Mouse (Mus musculus): ENCODE data around the gene Fyb. TPM values are rescaled to one million over a fixed set of nuclear protein-coding genes. Genes with fewer than 3 reads are reported as not detected.

The Fyb gene
- polyA plus RNA-seq, 1 experiment from 2014 or later: 5.8 TPM

DNA sequence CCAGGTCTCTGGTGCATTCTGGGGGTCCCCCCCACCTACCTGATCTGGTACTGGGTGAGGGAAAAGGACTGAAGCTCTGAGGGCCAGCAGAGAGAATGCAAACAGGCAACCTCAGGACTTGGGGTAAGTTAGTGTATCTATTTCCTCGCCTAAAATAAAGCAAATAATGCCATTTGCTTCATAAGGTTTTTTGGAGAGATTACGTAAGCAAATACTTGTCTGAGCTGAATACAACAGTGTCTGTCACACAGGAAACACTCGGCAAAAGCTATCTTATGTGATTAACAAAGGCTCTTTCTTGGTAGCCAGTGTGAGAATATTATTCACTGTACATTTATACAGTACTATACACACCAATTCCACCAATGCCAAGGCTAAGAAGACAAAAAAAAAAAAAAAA, 76.0 kb downstream of the Fyb start:
- Histone ChIP-seq H3K27me3 (ENCODE audit: control insufficient read depth, insufficient read depth, low read length) (no peaks in the 10 kb centered on the region), H3K27ac (ENCODE audit: low read depth, low read length) (no peak overlapping the region), H3K9me3 (ENCODE audit: control insufficient read depth, low read length) (no peaks in the 10 kb centered on the region), H3K9ac (ENCODE audit: low read depth, low read length) (no peak overlapping the region), H3K36me3 (ENCODE audit: control insufficient read depth, insufficient read depth, low read length) (no peaks in the 10 kb centered on the region), H3K4me3 (ENCODE audit: low read depth, low read length) (no peak overlapping the region), H3K4me2 (replicated peaks; ENCODE audit: low read depth, low read length) (no peak overlapping the region), H3K4me1 (replicated peaks; ENCODE audit: control insufficient read depth, insufficient read depth, low read length) (no peaks in the 10 kb centered on the region)
- WGBS: 84% methylated on average over 3 of the region's 3 CpGs
- ATAC-seq (ENCODE audit: low FRiP score) (no peak), DNase-seq (ENCODE audit: low spot score) (no peak)

DNA sequence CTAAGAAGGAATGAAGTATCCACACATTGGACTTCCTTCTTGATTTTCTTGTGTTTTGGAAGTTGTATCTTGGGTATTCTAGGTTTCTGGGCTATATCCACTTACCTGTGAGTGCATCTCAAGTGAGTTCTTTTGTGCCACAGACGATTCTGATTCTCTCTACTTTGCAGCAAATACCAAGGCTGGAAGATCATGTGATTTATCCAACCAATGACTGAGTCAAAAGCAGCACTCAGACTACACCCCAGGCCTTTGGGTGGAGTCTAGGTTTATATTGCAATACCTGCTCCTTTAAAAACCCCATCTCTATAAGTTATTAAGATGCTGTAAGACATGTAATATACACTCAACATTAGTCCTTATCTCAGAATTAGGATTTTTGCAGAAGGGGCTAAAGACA, 77.7 kb downstream of the Fyb start:
- no peak overlapping the region for H3K4me2 ChIP-seq (replicated peaks; ENCODE audit: low read depth, low read length)
- H3K9me3 ChIP-seq (ENCODE audit: control insufficient read depth, low read length): no peaks in the 10 kb centered on the region
- no peaks in the 10 kb centered on the region for H3K27me3 ChIP-seq (ENCODE audit: control insufficient read depth, insufficient read depth, low read length)
- H3K27ac ChIP-seq (ENCODE audit: low read depth, low read length): no peak overlapping the region
- DNase-seq (ENCODE audit: low spot score) (no peak), ATAC-seq (ENCODE audit: low FRiP score) (no peak)
- H3K4me3 ChIP-seq (ENCODE audit: low read depth, low read length): no peak overlapping the region
- H3K4me1 ChIP-seq (replicated peaks; ENCODE audit: control insufficient read depth, insufficient read depth, low read length): no peaks in the 10 kb centered on the region
- no peak overlapping the region for H3K9ac ChIP-seq (ENCODE audit: low read depth, low read length)
- no peaks in the 10 kb centered on the region for H3K36me3 ChIP-seq (ENCODE audit: control insufficient read depth, insufficient read depth, low read length)
- 70% methylated on average over 1 of the region's 1 CpGs for WGBS

DNA sequence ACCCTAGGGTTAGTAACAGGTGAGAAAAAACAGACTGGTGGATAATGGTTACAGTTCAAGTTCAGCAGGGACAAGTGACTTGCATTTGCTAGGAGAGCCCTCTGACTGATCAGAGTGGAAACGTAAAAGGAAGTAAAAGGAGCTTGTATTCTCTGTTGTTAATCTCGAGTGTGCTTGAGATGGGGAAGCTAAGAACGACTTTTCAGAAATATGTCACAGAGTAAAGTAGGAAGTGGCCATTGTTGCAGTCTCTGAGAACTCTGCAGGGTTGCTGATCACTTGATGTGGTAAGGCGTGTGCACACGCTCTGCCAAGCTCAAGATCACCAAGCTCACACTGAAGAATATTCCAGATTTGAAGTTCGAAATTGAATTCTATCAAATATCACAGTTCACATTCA, 78.7 kb downstream of the Fyb start:
- Histone ChIP-seq H3K9me3 (ENCODE audit: control insufficient read depth, low read length) (no peaks in the 10 kb centered on the region), H3K36me3 (ENCODE audit: control insufficient read depth, insufficient read depth, low read length) (no peaks in the 10 kb centered on the region), H3K4me2 (replicated peaks; ENCODE audit: low read depth, low read length) (no peak overlapping the region), H3K4me3 (ENCODE audit: low read depth, low read length) (no peak overlapping the region), H3K9ac (ENCODE audit: low read depth, low read length) (no peak overlapping the region), H3K4me1 (replicated peaks; ENCODE audit: control insufficient read depth, insufficient read depth, low read length) (no peaks in the 10 kb centered on the region), H3K27ac (ENCODE audit: low read depth, low read length) (no peak overlapping the region), H3K27me3 (ENCODE audit: control insufficient read depth, insufficient read depth, low read length) (no peaks in the 10 kb centered on the region)
- 85% methylated on average over 6 of the region's 6 CpGs for WGBS
- ATAC-seq (ENCODE audit: low FRiP score) (no peak), DNase-seq (ENCODE audit: low spot score) (no peak)

DNA sequence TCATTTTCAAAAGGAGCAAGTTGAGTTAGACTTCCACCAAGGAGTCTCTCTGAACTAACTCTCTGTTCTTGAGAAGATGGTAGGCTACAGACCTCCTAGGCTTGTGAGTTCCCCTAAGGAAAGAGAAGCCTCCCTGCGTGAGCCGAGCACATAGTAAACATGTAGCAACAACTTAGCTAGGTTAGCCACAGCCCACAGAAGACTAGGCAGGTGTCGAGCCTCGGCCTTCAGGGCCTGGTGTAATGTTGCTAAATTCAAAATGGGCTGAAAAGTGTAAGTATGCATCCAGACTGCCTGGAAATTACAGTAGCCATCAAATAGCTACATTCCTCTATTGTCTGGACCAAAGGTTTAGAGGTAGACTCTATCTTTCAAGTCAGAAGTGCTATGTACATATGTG, 79.3 kb downstream of the Fyb start:
- ATAC-seq (ENCODE audit: low FRiP score): no peak
- Histone ChIP-seq H3K36me3 (ENCODE audit: control insufficient read depth, insufficient read depth, low read length) (no peaks in the 10 kb centered on the region), H3K4me3 (ENCODE audit: low read depth, low read length) (no peak overlapping the region), H3K27ac (ENCODE audit: low read depth, low read length) (no peak overlapping the region), H3K4me2 (replicated peaks; ENCODE audit: low read depth, low read length) (no peak overlapping the region), H3K9ac (ENCODE audit: low read depth, low read length) (no peak overlapping the region), H3K27me3 (ENCODE audit: control insufficient read depth, insufficient read depth, low read length) (no peaks in the 10 kb centered on the region), H3K4me1 (replicated peaks; ENCODE audit: control insufficient read depth, insufficient read depth, low read length) (no peaks in the 10 kb centered on the region), H3K9me3 (ENCODE audit: control insufficient read depth, low read length) (no peaks in the 10 kb centered on the region)
- WGBS: 83% methylated on average over 4 of the region's 4 CpGs
- no peak for DNase-seq (ENCODE audit: low spot score)

- WGBS: 81% methylated on average over 3 of the region's 5 CpGs
- Histone ChIP-seq H3K36me3 (ENCODE audit: control insufficient read depth, insufficient read depth, low read length) (no peaks in the 10 kb centered on the region), H3K27me3 (ENCODE audit: control insufficient read depth, insufficient read depth, low read length) (no peaks in the 10 kb centered on the region), H3K4me3 (ENCODE audit: low read depth, low read length) (no peak overlapping the region), H3K4me1 (replicated peaks; ENCODE audit: control insufficient read depth, insufficient read depth, low read length) (no peaks in the 10 kb centered on the region), H3K27ac (ENCODE audit: low read depth, low read length) (no peak overlapping the region), H3K9me3 (ENCODE audit: control insufficient read depth, low read length) (no peaks in the 10 kb centered on the region), H3K4me2 (replicated peaks; ENCODE audit: low read depth, low read length) (no peak overlapping the region), H3K9ac (ENCODE audit: low read depth, low read length) (no peak overlapping the region)
- no peak for ATAC-seq (ENCODE audit: low FRiP score)
- DNase-seq (ENCODE audit: low spot score): no peak
Measured at GRCm38 (mm10) chr15:6610703-6611102, 88.0 kb downstream of the Fyb start.

DNA sequence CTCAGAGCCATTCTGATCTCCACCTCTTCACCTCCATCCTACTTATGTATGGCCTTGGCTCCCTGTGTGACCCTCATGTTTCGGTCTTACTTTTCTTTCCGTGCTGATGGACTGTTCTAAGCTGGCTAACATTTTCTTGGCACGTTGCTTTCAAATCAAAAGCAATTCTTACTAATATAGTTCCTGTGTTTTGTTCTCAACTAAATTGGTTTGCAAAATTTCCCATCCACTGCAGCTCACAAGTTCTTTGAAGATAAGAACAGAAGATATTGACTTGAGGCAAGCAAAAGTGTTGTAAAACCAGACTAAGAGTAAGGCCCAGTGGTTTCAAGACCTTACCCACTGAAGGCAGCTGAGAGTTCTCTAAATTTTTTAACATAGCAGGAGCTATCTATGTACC, 90.2 kb downstream of the Fyb start:
- no peak overlapping the region for H3K4me2 ChIP-seq (replicated peaks; ENCODE audit: low read depth, low read length)
- DNase-seq (ENCODE audit: low spot score) (no peak), ATAC-seq (ENCODE audit: low FRiP score) (no peak)
- 85% methylated on average over 3 of the region's 3 CpGs for WGBS
- H3K4me1 ChIP-seq (replicated peaks; ENCODE audit: control insufficient read depth, insufficient read depth, low read length): no peaks in the 10 kb centered on the region
- no peaks in the 10 kb centered on the region for H3K9me3 ChIP-seq (ENCODE audit: control insufficient read depth, low read length)
- H3K4me3 ChIP-seq (ENCODE audit: low read depth, low read length): no peak overlapping the region
- no peak overlapping the region for H3K27ac ChIP-seq (ENCODE audit: low read depth, low read length)
- H3K27me3 ChIP-seq (ENCODE audit: control insufficient read depth, insufficient read depth, low read length): no peaks in the 10 kb centered on the region
- no peak overlapping the region for H3K9ac ChIP-seq (ENCODE audit: low read depth, low read length)
- no peaks in the 10 kb centered on the region for H3K36me3 ChIP-seq (ENCODE audit: control insufficient read depth, insufficient read depth, low read length)

DNA sequence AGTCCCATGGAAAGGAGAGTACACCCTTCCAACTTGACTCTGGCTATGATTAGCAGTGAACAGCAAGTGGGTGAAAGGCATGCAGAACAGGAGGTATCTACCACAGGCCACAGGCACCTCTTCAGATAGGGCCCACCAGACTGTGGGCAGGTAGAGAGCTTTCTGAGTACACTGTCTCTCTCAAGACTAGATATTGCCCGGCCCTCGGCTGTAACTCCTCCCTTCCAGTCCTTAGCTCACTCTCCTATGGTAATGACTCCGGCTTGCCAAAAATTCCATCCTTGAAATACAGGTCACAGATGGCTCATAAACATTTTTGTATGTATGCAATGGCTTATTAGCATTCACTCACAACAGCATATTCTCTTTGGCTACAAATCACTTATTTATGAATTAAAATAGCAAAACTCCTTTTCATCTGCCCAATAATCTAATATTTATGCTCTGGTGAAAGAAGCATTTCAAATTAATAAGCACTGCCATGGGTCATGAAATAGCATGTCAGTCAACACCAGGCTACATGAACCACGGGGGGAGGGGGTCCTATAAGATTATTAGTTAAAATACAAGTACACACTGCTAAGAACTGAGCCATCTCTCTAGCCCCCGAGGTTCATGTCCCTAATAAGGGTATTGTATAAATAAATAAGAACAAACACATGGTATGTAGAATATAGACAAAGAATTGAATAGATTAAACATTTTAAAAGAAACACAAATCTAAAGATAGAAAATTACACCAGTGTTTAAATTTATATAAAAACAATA, 93.9 kb downstream of the Fyb start:
- 76% methylated on average over 5 of the region's 5 CpGs for WGBS
- H3K9me3 ChIP-seq (ENCODE audit: control insufficient read depth, low read length): no peaks in the 10 kb centered on the region
- no peak overlapping the region for H3K4me3 ChIP-seq (ENCODE audit: low read depth, low read length)
- H3K9ac ChIP-seq (ENCODE audit: low read depth, low read length): no peak overlapping the region
- H3K27ac ChIP-seq (ENCODE audit: low read depth, low read length): no peak overlapping the region
- H3K4me1 ChIP-seq (replicated peaks; ENCODE audit: control insufficient read depth, insufficient read depth, low read length): no peaks in the 10 kb centered on the region
- no peaks in the 10 kb centered on the region for H3K27me3 ChIP-seq (ENCODE audit: control insufficient read depth, insufficient read depth, low read length)
- no peaks in the 10 kb centered on the region for H3K36me3 ChIP-seq (ENCODE audit: control insufficient read depth, insufficient read depth, low read length)
- ATAC-seq (ENCODE audit: low FRiP score) (no peak), DNase-seq (ENCODE audit: low spot score) (no peak)
- no peak overlapping the region for H3K4me2 ChIP-seq (replicated peaks; ENCODE audit: low read depth, low read length)

GRCm38 (mm10) chr15:6619558-6620316, 97.1 kb downstream of the Fyb start:
- 85% methylated on average over 12 of the region's 12 CpGs for WGBS
- no peak for ATAC-seq (ENCODE audit: low FRiP score)
- no peaks in the 10 kb centered on the region for H3K4me1 ChIP-seq (replicated peaks; ENCODE audit: control insufficient read depth, insufficient read depth, low read length)
- no peak overlapping the region for H3K4me2 ChIP-seq (replicated peaks; ENCODE audit: low read depth, low read length)
- H3K27ac ChIP-seq (ENCODE audit: low read depth, low read length): no peak overlapping the region
- H3K27me3 ChIP-seq (ENCODE audit: control insufficient read depth, insufficient read depth, low read length): no peaks in the 10 kb centered on the region
- no peaks in the 10 kb centered on the region for H3K36me3 ChIP-seq (ENCODE audit: control insufficient read depth, insufficient read depth, low read length)
- H3K9ac ChIP-seq (ENCODE audit: low read depth, low read length): no peak overlapping the region
- H3K4me3 ChIP-seq (ENCODE audit: low read depth, low read length): no peak overlapping the region
- no peak for DNase-seq (ENCODE audit: low spot score)
- no peaks in the 10 kb centered on the region for H3K9me3 ChIP-seq (ENCODE audit: control insufficient read depth, low read length)

- Histone ChIP-seq H3K27ac (ENCODE audit: low read depth, low read length) (no peak overlapping the region), H3K4me3 (ENCODE audit: low read depth, low read length) (no peak overlapping the region), H3K4me1 (replicated peaks; ENCODE audit: control insufficient read depth, insufficient read depth, low read length) (no peaks in the 10 kb centered on the region), H3K36me3 (ENCODE audit: control insufficient read depth, insufficient read depth, low read length) (no peaks in the 10 kb centered on the region), H3K27me3 (ENCODE audit: control insufficient read depth, insufficient read depth, low read length) (no peaks in the 10 kb centered on the region), H3K9ac (ENCODE audit: low read depth, low read length) (no peak overlapping the region), H3K4me2 (replicated peaks; ENCODE audit: low read depth, low read length) (no peak overlapping the region), H3K9me3 (ENCODE audit: control insufficient read depth, low read length) (no peaks in the 10 kb centered on the region)
- peak; percentile 39; the same call in 1 of the 2 replicates for ATAC-seq (ENCODE audit: low FRiP score)
- WGBS: 4% methylated on average over 5 of the region's 5 CpGs
- DNase-seq (ENCODE audit: low spot score): peak; percentile 90
Measured at GRCm38 (mm10) chr15:6622512-6622911, 99.9 kb downstream of the Fyb start.
